Mouse (Mus musculus) intestine, postnatal 0 days (tissue): ENCODE results near the gene Atf6. TPM values are rescaled to one million over a fixed set of nuclear protein-coding genes. Genes with fewer than 3 reads are reported as not detected.

ENCODE experiments used
- ATAC-seq: fragments of 200-750 bp; cut with Nextera tagmentation; 2 replicates; pipeline ENCODE4 v1.8.0; 2017; ENCODE audit warnings: mild to moderate bottlenecking, moderate TSS enrichment, moderate library complexity
- H3K27ac ChIP-seq: fragments of 300-500 bp; sonication (generic); 2 replicates; pipeline ENCODE4 v1.5.1; 2014; ENCODE audit warnings: mild to moderate bottlenecking, low read depth, low read length, moderate library complexity
- H3K27me3 ChIP-seq: fragments of 300-500 bp; sonication (generic); replicated peaks from 2 replicates; pipeline ENCODE4 v1.6.1; 2014; ENCODE audit warnings: low read length, mixed read lengths; ENCODE audit not compliant: control insufficient read depth, insufficient read depth
- H3K36me3 ChIP-seq: fragments of 300-500 bp; sonication (generic); 2 replicates; pipeline ENCODE4 v1.6.1; 2014; ENCODE audit warnings: mild to moderate bottlenecking, moderate library complexity; ENCODE audit not compliant: control insufficient read depth, insufficient read depth
- H3K4me1 ChIP-seq: fragments of 300-500 bp; sonication (generic); replicated peaks from 2 replicates; pipeline ENCODE4 v1.6.1; 2014; ENCODE audit warnings: antibody characterized with exemption, low read length, mixed read lengths; ENCODE audit not compliant: control insufficient read depth, insufficient read depth
- H3K4me2 ChIP-seq: fragments of 300-500 bp; sonication (generic); replicated peaks from 2 replicates; pipeline ENCODE4 v1.6.1; 2014; ENCODE audit warnings: low read depth, mild to moderate bottlenecking, moderate library complexity
- H3K4me3 ChIP-seq: fragments of 300-500 bp; sonication (generic); 2 replicates; pipeline ENCODE4 v1.5.1; 2014; ENCODE audit warnings: low read depth, low read length
- H3K9ac ChIP-seq: fragments of 300-500 bp; sonication (generic); 2 replicates; pipeline ENCODE4 v1.6.1; 2014; ENCODE audit warnings: mild to moderate bottlenecking, low read depth, low read length
- H3K9me3 ChIP-seq: fragments of 300-500 bp; sonication (generic); 2 replicates; pipeline ENCODE4 v1.6.1; 2016; ENCODE audit warnings: mixed run types; ENCODE audit not compliant: control insufficient read depth
- CTCF ChIP-seq: sonication (generic); IDR thresholded peaks from 2 replicates; pipeline ENCODE4 v1.5.1; 2016; ENCODE audit warnings: low read depth, mild to moderate bottlenecking, control low read depth, antibody characterized with exemption, moderate library complexity
- WGBS: fragments of 180-500 bp; shearing (Covaris S2); extraction: QIAGEN DNeasy Blood & Tissue Kit; methylation state at CpG from one replicate; pipeline ENCODE4 v1.1.7; 2014; 5-methylcytosine and 5-hydroxymethylcytosine counted together
- polyA plus RNA-seq: library from polyadenylated mRNA; unstranded; fragments of >200 nt; fragmentation: Nextera tagmentation; extraction: Ambion mirVana; gene quantifications from 2 replicates; pipeline ENCODE4 v1.2.1, GENCODE M21; 2015

Atf6 gene
- polyA plus RNA-seq, 1 experiment from 2014 or later: 5.4 TPM

- WGBS: 82% methylated on average over 2 of the region's 2 CpGs
Measured at GRCm38 (mm10) chr1:170679624-170680023, 187.9 kb downstream of the Atf6 start.

GRCm38 (mm10) chr1:170678861-170679260 lies 188.7 kb downstream of the Atf6 start:
- Histone ChIP-seq H3K27ac (no peak overlapping the region), H3K9me3 (no peaks in the 10 kb centered on the region), H3K4me1 (no peaks in the 10 kb centered on the region), H3K27me3 (no peaks in the 10 kb centered on the region), H3K4me3 (no peak overlapping the region), H3K4me2 (no peak overlapping the region), H3K9ac (no peak overlapping the region), H3K36me3 (no peaks in the 10 kb centered on the region)
- no peak for TF ChIP-seq CTCF
- 65% methylated on average over 4 of the region's 4 CpGs for WGBS
- no peak for ATAC-seq

More at GRCm38 (mm10) chr1:170679624-170680023, 187.9 kb downstream of the Atf6 start:
- no peak overlapping the region for H3K4me3 ChIP-seq
- H3K27ac ChIP-seq: no peak overlapping the region
- H3K9me3 ChIP-seq: no peaks in the 10 kb centered on the region
- H3K4me1 ChIP-seq: no peaks in the 10 kb centered on the region
- H3K9ac ChIP-seq: no peak overlapping the region
- H3K4me2 ChIP-seq: no peak overlapping the region
- TF ChIP-seq CTCF: no peak
- H3K36me3 ChIP-seq: no peaks in the 10 kb centered on the region
- H3K27me3 ChIP-seq: no peaks in the 10 kb centered on the region
- ATAC-seq: no peak

GRCm38 (mm10) chr1:170677681-170678080 lies 189.9 kb downstream of the Atf6 start:
- Histone ChIP-seq H3K4me3 (no peak overlapping the region), H3K9me3 (no peaks in the 10 kb centered on the region), H3K27me3 (no peaks in the 10 kb centered on the region), H3K9ac (no peak overlapping the region), H3K4me2 (no peak overlapping the region), H3K27ac (no peak overlapping the region), H3K36me3 (no peaks in the 10 kb centered on the region), H3K4me1 (no peaks in the 10 kb centered on the region)
- WGBS: 94% methylated on average over 4 of the region's 4 CpGs
- ATAC-seq: no peak
- no peak for TF ChIP-seq CTCF

GRCm38 (mm10) chr1:170674184-170674775 lies 193.3 kb downstream of the Atf6 start:
- Histone ChIP-seq H3K27ac (no peak overlapping the region), H3K4me1 (no peaks in the 10 kb centered on the region), H3K27me3 (no peaks in the 10 kb centered on the region), H3K4me3 (no peak overlapping the region), H3K36me3 (no peaks in the 10 kb centered on the region), H3K9me3 (no peaks in the 10 kb centered on the region), H3K9ac (no peak overlapping the region), H3K4me2 (no peak overlapping the region)
- ATAC-seq: no peak
- WGBS: 84% methylated on average over 9 of the region's 9 CpGs
- TF ChIP-seq CTCF: no peak

- ATAC-seq: no peak
- 88% methylated on average over 7 of the region's 7 CpGs for whole genome bisulfite sequencing
Measured at GRCm38 (mm10) chr1:170665200-170665599, 202.4 kb downstream of the Atf6 start.

GRCm38 (mm10) chr1:170664620-170665185 lies 202.9 kb downstream of the Atf6 start:
- no peak for ATAC-seq
- Histone ChIP-seq H3K9ac (no peak overlapping the region), H3K27ac (no peak overlapping the region), H3K36me3 (no peaks in the 10 kb centered on the region), H3K4me1 (no peaks in the 10 kb centered on the region), H3K9me3 (no peaks in the 10 kb centered on the region), H3K4me2 (no peak overlapping the region), H3K27me3 (no peaks in the 10 kb centered on the region), H3K4me3 (no peak overlapping the region)
- no peak for TF ChIP-seq CTCF
- 84% methylated on average over 11 of the region's 11 CpGs for WGBS

More at GRCm38 (mm10) chr1:170665200-170665599, 202.4 kb downstream of the Atf6 start:
- no peaks in the 10 kb centered on the region for H3K27me3 ChIP-seq
- H3K27ac ChIP-seq: no peak overlapping the region
- H3K36me3 ChIP-seq: no peaks in the 10 kb centered on the region
- H3K4me3 ChIP-seq: no peak overlapping the region
- no peak for TF ChIP-seq CTCF
- no peak overlapping the region for H3K9ac ChIP-seq
- H3K4me1 ChIP-seq: no peaks in the 10 kb centered on the region
- no peaks in the 10 kb centered on the region for H3K9me3 ChIP-seq
- no peak overlapping the region for H3K4me2 ChIP-seq
